Mouse (Mus musculus) activated CD4-positive, CD25-positive, alpha-beta regulatory T cell, adult 4 months (primary cell): Measurements from ENCODE around the gene Ism1. TPM values are rescaled to one million over a fixed set of nuclear protein-coding genes. Genes with fewer than 3 reads are reported as not detected.

Source experiments
- ATAC-seq: one replicate; pipeline ENCODE4 v1.8.0; 2017
- polyA plus RNA-seq, 2 experiments: library from polyadenylated mRNA; unstranded; fragments of 100-300 nt; shearing (Covaris generic); gene quantifications; one replicate each; pipeline ENCODE4 v1.2.1; 2017

Ism1 gene
- polyA plus RNA-seq, 2 experiments from 2014 or later, result not detected

DNA sequence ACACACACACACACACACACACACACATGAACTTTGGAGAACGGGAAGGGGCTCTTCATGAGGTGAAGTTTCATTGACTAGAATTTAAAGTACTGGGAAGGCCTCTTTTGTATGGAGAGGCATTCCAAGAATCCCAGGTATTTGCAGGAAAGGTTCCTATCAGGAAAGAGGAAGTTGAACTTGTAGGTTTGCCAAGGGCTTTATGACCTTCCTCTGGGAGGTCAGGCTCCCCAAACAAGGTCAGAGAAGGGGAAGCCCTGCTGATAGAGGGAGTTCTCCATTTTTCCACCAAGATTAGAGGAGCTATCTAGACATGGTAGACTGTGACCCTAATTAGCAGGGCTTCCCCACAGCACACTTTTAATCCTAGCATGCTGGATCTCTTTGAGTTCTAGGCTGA lies 39.8 kb downstream of the Ism1 start:
- ATAC-seq, result no peak

DNA sequence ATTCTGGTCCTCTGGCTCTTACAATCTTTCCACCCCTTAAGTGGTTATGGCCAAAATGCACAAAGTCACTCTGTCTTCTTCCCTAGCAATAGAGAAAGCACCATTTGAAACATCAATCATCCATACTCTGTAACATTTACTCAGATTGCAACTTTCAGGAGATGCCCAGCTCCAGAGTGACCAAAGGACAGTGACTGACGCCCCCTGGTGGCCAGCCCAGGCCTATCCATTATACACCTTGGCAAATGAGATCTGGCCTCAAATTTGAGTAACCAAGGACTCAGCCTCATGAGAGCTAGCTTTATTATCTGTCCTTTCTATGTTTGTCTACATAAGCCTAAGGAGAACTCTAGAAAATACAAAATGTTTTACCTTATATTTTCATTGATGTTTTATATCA lies 44.7 kb downstream of the Ism1 start:
- no peak for ATAC-seq

DNA sequence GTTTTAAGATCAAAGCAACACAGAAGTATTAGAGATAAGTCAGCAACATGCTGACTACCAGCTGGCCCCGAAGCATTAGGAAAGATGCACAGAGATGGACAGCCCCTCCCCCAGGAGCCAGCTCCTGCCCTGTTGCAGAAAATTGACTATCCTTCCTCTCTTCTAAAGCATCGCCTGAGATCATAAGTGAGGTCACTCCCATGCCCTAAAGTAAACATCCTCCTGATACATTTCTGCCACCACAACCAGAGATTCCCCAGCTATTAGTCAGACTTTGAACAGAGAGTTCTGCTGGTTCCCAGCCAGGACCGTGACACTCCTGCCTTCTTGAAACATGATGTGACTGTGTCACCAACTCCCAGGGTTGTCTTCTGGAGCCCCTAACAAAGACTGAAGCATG lies 45.3 kb downstream of the Ism1 start:
- ATAC-seq, result no peak

DNA sequence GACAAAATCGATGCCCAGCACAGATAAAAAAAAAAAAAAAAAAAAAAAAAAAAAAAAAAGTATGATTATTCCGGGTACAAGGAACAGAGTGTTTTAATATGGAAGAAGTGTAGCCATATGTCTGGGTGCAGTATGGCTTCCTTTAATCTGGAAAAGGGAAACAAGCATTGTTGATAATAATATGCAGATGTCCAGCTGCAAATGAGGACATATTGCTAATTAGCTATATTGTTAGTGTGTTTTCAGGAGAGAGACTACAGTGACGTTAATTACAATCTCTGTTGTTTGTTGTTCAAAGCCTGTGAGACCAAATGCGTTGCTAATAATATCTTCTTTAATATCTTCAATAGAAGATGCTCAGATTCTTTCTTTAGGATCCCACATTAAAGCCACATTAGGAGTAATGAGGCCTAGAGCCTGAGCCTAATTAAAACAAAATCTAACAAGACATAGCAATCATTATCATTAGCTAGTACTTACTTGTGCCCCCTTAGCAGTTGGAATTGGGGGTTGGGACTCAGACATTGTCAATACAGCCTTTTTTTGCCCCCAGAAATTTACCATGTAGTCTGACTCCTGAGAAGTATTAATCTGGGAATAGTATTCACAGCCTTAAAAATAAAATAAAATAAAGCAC lies 46.3 kb downstream of the Ism1 start:
- no peak for ATAC-seq

DNA sequence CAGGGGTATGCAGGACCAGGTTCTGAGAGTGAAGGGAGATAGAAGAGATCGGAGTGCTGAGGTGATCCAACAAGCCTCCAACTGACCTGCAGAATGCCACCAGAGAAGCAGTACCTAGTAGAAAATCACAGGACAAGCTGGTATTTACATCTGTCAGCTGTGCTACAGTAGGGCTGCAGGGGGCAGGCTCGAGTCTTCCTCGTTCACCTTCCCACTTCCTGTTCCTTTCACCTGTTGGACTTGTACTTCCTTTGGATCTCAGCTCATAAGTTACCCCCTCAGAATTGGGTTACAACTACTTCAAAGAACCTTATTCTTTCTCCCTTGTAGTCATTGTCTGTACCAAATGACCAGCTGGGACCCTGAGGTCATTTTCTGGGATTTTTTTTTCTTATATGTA lies 47.4 kb downstream of the Ism1 start:
- ATAC-seq, result no peak

DNA sequence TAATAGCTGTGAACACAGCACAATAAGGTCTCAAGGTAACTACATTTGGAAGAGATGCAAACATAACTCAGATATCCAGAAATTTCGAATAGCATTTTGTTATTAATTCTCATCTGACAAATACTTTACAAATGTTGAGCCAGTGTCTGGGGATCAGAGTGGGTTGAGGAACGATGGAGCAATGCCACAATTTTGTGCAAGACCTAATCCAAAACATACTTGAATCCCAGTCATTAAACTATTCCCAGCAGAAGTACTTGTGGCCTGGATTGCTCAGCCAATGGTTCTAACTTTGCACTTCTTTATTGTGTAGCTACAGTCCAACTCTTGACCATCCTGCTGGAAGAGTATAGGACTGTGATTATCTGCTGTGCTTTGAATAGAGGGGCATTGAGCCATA lies 50.1 kb downstream of the Ism1 start:
- ATAC-seq, result no peak

DNA sequence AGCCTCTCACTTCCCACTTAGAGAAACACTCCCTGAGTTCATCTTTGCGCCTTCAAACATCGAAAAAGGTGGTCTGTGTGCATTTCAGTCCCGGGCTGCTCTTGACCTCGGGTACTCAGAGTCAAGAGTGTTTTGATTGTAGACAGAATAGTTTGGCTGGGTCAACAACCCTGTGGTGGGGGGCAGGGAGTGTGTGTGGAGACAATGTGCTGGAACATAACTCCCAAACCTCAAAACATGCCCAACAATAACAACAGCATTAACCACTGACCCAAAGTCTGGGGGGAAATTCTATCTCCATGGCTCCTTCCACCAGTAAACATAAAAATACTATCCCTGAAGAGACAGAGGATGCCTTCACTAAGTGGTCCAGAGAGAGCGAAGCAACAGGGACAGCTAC lies 51.4 kb downstream of the Ism1 start:
- ATAC-seq, result no peak

DNA sequence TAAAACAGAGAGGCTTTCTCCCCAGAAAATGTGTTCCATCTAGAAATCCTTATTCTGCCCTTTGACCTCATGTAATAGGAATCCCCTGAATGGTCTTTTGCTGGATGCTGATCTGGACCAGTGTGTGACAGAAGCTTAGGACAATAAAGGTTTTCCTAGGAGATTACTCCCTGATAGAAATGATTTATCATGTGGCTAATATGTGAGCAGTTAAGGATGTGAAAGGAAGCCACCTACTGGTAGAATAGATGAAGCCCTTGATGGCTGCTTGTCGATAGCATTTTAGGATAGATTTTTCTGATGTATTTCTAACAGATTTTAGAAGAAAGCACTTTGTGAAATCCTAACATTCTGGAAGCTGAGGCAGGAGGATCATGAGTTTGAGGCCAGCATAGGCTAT lies 64.4 kb downstream of the Ism1 start:
- no peak for ATAC-seq

DNA sequence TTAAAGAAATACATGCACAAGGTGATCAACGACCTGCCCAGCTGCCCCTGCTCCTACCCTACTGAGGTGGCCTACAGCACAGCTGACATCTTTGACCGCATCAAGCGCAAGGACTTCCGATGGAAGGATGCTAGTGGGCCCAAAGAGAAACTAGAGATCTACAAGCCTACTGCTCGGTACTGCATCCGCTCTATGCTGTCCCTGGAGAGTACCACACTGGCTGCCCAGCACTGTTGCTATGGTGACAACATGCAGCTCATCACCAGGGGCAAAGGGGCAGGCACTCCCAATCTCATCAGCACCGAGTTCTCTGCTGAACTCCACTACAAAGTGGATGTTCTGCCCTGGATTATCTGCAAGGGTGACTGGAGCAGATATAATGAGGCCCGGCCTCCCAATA lies 79.0 kb downstream of the Ism1 start:
- no peak for ATAC-seq

DNA sequence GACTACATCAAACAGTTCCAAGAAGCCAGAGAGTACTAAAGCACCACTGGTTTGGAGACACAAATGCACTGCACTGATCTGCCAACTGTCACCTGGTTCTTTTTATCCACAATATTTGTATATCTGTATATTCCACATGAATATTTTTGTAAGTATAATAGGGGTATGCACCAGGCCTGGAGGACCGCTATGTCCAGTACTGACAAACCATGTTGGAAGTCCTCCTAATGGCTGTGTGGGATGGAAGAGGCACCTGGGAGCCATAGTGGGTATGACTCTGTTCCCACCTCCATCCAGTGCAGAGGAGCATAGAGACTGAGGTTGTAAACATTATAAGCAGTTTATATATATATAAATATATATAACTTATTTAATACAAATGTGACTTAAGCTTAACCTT lies 79.5 kb downstream of the Ism1 start:
- ATAC-seq, result no peak

DNA sequence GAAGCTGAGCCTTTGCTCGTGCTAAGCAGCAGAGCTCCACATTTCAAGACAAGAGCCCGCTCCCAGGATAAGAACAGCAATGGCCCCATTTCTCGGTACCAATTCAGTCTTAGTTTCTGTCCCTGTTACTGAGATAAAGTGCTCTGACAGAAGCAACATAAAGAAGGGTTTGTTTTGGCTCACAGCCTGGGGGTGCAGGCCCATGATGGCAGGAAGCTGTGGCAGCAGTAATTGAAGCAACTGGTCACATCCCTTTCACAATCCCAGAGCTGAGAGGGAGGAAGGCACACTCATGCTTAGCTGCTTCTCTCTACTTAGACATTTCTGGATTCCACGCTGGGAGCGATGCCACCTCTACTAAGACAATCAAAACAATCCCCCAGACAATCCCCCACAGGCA lies 86.4 kb downstream of the Ism1 start:
- ATAC-seq, result no peak

DNA sequence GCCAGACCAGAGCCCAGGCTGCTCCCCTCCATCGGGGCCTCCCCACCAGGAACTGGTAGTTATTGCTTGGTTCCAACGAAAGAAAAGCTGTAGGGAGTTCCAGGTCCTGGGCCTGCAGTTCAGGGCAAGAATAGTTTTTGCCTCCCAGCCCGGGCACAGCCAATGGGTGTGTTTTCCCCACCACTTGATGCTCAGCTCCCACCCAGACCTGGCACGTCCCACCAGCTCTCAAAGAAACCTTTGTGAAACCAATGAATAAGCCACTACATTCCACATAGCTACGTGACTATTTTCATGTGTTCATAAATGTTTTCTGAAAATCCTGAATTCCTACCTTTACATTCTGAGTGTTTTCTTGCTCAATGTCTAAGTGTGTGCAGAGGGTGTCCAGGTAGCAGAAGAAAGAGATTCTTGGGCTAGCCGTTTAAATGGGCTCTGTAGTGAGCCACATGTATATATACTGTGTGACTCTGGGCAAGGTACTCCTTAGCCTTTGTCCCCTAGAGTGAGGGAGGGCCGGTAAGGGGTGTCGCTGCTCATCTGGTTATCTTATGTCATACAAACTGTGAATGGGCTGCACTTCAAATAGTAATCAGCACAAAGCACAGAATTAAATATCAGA lies 97.1 kb downstream of the Ism1 start:
- ATAC-seq, result no peak

DNA sequence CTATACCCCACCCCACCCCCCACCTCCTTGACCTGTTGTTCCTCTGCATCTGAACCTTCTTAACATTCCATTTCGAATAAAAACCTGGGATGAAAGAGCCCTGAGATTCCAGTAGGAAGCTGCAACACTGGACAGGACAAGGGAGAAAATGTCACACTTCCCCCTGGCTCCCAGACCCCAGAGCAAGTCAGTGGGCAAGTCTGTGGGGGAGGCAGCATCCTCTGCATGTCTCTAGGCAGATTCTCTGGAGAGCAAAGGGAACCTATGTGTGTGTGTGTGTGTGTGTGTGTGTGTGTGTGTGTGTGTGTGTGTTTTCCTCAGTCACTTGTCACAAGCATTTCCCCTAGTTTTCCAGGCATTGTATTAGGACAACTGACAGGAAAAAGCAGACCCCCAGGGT lies 98.7 kb downstream of the Ism1 start:
- no peak for ATAC-seq

DNA sequence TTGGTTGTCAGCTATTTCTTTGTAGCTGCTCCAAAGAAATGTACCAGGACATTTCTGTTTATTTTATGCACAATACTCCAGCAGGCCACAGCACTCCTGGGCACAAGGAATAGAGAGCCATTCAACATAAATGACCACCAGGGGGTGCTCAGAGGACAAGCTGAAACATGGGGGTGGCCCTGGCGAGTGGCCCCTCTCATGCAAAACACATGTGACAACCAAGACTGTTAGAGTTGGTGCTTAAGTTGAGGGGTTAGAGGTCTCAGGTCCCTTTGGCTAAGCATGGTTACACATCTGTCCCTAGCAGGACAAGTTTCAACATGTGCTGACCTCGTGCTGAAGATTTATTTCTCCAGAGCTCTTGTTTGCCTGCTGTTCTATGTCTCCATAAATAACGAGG lies 100.3 kb downstream of the Ism1 start:
- peak; percentile 46 for ATAC-seq

DNA sequence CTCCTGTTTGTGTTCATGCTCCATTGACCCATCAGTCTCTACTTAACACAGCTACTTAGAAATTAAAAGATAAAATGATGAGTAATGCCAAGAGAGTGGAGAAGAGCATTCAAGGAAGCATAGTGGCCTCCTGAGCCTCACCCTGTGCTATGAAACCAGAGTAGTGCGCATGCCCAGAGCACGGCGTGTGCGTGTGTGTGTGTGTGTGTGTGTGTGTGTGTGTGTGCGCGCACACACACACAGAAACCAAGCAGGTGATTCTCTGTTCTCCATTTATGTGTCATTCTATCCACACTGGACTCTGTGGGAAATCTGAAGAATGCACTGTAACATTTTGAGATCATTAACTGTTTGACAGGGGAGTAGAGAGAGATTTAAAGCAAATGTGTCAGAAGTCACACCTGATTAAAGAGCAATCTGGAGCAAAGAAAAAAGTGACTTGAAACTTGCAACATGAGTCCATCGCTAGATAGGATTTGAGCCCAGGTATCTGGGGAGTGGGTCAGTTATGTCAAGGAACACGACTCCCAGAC lies 105.4 kb downstream of the Ism1 start:
- ATAC-seq, result no peak

DNA sequence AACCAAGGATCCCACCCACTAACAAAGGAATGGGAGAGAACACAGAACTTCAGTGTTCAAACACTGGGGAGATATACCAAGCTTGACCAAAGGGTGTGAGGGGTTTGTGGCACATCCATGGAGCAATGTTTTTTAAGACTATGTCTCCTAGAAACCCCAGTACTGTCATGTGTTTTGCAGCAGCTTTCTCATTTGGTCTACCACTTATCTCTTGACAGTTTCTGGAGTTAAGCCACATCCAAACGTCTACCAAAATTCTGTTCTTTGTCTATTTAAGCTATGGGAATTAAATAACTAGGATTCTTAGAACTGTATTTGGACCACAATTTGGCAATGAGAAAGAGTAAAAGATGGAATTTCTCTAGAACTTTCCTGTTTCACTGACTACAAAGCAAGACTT lies 106.5 kb downstream of the Ism1 start:
- no peak for ATAC-seq

DNA sequence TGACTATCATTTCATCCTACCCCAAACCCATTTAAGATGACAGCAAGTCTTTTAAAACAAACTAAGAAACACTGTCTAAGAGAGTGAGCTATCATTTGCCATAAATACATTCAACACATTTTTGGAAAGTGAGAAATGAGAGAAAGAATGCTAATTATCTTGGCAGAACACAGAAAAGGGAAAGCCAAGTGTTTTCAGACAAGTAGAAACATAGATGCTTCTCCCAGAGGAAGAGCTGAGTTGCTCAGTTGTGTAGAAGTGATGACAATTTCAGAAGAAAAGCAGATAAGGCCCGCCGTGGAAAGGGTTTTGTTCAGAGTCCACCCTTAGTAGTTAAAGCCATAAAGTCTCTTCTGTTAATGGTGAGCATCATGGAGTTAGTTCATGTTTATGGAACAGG lies 107.0 kb downstream of the Ism1 start:
- no peak for ATAC-seq

DNA sequence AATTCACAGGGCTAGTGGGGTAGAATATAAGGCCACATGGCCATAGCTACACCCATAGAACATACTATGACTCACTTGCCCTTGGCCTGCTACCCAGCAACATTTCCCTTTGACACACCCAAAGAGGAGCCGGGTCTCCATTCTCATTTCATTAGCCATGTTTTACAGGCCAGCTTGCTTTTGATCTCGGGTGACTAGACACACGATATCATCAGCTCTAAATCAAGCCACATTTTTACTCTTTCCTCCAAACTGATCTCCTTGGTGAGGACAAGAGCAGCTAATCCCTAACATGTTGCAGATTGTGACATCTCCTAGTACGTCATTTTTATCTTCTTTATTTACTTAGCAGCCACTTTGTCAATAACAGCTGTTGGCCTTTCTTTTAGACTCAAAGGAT lies 110.7 kb downstream of the Ism1 start:
- no peak for ATAC-seq

DNA sequence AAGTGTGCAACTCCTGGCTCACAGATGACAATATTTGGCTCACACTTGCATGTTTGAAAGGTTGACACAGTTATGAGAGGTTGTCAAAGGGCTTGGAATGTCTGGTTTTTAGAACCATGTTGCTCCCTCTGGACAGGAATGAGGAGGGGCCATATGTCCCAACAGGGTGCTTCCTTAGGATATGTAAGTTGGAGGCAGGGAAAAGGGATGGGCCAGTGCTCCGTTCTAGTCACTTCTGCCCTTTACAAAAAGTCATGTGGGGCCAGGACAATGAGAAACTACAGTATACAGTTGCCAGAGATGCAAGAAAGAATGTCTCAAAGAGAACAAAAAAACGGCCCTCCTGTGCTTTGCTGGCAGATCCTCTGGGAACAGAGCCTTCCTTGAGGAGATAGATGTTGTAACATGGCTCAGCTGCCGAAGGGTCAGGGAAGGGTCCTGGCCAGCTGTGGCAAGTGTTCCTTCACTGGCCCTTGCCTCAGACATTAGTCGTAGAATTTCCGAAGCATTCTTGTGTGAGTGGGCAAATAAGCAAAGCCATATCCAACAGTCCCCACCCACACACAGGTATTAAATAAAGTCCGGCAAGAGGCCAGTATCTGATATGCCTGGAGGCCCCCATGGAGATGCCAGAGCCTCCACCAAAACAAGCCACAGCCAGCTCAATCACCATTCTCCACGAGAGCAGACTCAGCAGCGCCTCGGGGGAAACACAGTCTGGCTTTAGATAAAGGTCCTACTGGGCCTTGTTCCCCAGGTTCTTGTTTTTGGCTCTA lies 114.6 kb downstream of the Ism1 start:
- ATAC-seq, result no peak

DNA sequence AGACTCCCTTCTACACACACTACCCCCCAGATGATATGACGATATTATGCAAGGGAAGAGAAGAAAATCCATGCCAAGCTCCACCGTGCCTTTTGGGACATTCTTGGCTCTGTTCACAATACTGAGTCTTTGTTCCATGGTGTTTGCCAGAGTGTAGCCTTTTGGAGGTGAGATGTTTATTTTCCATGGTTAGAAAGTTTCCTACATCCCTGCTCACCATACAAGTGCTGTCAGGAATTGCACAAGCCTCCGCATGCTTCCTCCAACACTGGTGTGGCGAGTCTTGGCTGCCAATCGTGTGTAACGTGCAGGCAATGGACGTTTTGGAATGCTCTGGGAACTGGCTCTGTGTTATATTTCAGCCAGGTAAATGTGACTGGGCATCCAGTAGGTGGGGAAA lies 126.1 kb downstream of the Ism1 start:
- no peak for ATAC-seq

DNA sequence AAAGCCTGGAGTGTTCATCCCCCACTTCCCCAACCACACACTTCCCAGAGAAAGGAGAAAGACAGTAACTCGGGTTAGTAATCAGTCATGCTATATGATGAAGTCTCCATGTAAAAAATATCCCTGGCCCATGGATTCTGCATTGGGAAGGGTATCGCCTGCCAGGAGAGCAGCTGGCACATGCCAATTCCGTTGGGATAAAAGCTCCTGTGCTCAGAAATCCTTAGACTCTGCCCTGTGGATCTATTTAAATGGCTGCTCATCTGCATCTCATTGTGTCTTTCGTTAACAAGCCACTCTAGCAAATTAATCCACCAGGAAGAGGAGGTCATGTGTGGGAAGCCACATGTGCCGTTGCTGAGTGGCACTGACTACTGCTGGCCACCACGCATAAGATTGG lies 129.9 kb downstream of the Ism1 start:
- no peak for ATAC-seq
